Mouse (Mus musculus) MEL (cell line): ENCODE measurements at regions not wholly inside any gene's neighbourhood (a gene's known extent, or its start where the extent isn't known, plus 50 kb on each side); places are given as distances from the start of the nearest gene placed in this dataset.

Source experiments
- DNase-seq: peaks from one replicate; pipeline ENCODE4 v3.0.0; 2011; ENCODE audit warnings: low read depth, low spot score
- H3K27ac ChIP-seq: 2 replicates; pipeline ENCODE4 v1.5.1; 2012; ENCODE audit warnings: low read depth, mild to moderate bottlenecking, control low read depth, low read length, moderate library complexity; ENCODE audit not compliant: control insufficient read depth
- H3K27me3 ChIP-seq, 2 experiments: fragments of 150-350 bp in 1 of 2; sonication (generic) in 1 of 2; 2 replicates each; pipeline ENCODE4 v1.6.1; 2012; ENCODE audit warnings: low read length in 2 of 2, mild to moderate bottlenecking in 2 of 2, improper control_type of control experiment in 1 of 2, moderate library complexity in 1 of 2; ENCODE audit not compliant: insufficient read depth in 2 of 2, control insufficient read depth in 1 of 2
- H3K36me3 ChIP-seq, 2 experiments: 2 replicates each; pipeline ENCODE4 v1.6.1; 2012 to 2014; ENCODE audit warnings: low read length in 2 of 2, improper control_type of control experiment in 1 of 2, inconsistent platforms in 1 of 2, mild to moderate bottlenecking in 1 of 2; ENCODE audit not compliant: insufficient read depth in 2 of 2, control insufficient read depth in 1 of 2
- H3K4me1 ChIP-seq, 2 experiments: fragments of 150-350 bp in 1 of 2; sonication (generic) in 1 of 2; 2 replicates each; pipeline ENCODE4 v1.6.1; 2012; ENCODE audit warnings: low read length in 2 of 2, improper control_type of control experiment in 1 of 2, mild to moderate bottlenecking in 1 of 2; ENCODE audit not compliant: insufficient read depth in 2 of 2, control insufficient read depth in 1 of 2
- H3K4me3 ChIP-seq, 2 experiments: fragments of 150-350 bp in 1 of 2; sonication (generic) in 1 of 2; 2 replicates each; pipeline ENCODE4 v1.5.1; 2012; ENCODE audit warnings: low read depth in 2 of 2, low read length in 2 of 2, mild to moderate bottlenecking in 2 of 2, moderate library complexity in 2 of 2, control low read depth in 1 of 2, improper control_type of control experiment in 1 of 2; ENCODE audit not compliant: control insufficient read depth in 1 of 2, insufficient read depth in 1 of 2
- H3K79me2 ChIP-seq: 2 replicates; pipeline ENCODE4 v1.6.1; 2012; ENCODE audit warnings: mild to moderate bottlenecking, low read length, moderate library complexity; ENCODE audit not compliant: control insufficient read depth, poor library complexity, insufficient read depth
- H3K9ac ChIP-seq: 2 replicates; pipeline ENCODE4 v1.6.1; 2012; ENCODE audit warnings: low read depth, mild to moderate bottlenecking, control low read depth, low read length, moderate library complexity; ENCODE audit not compliant: control insufficient read depth, poor library complexity, severe bottlenecking
- H3K9me3 ChIP-seq: fragments of 150-350 bp; sonication (generic); replicated peaks from 2 replicates; pipeline ENCODE4 v1.6.1; 2012; ENCODE audit warnings: mild to moderate bottlenecking, low read length, improper control_type of control experiment, moderate library complexity; ENCODE audit not compliant: insufficient read depth
- BHLHE40 ChIP-seq: IDR thresholded peaks from 2 replicates; pipeline ENCODE4 v1.6.1; 2012; ENCODE audit warnings: low read depth, mild to moderate bottlenecking, inconsistent platforms, low read length, improper control_type of control experiment, borderline replicate concordance
- CHD1 ChIP-seq: IDR thresholded peaks from 2 replicates; pipeline ENCODE4 v1.6.1; 2012; ENCODE audit warnings: low read depth, mild to moderate bottlenecking, inconsistent platforms, low read length, improper control_type of control experiment
- CHD2 ChIP-seq: IDR thresholded peaks from 2 replicates; pipeline ENCODE4 v1.6.1; 2011; ENCODE audit warnings: low read length, improper control_type of control experiment
- CTCF ChIP-seq, 3 experiments: IDR thresholded peaks in 2 of 3; conservative IDR thresholded peaks in 1 of 3; 2 replicates each; pipeline ENCODE4 v1.5.1; 2011 to 2012; ENCODE audit warnings: low read length in 3 of 3, low read depth in 2 of 3, mild to moderate bottlenecking in 2 of 3, improper control_type of control experiment in 1 of 3, inconsistent platforms in 1 of 3, mixed read lengths in 1 of 3, moderate library complexity in 1 of 3; ENCODE audit not compliant: control insufficient read depth in 1 of 3, insufficient read depth in 1 of 3, poor library complexity in 1 of 3, severe bottlenecking in 1 of 3
- E2F4 ChIP-seq: IDR thresholded peaks from 2 replicates; pipeline ENCODE4 v1.6.1; 2011; ENCODE audit warnings: low read depth, low read length, improper control_type of control experiment, borderline replicate concordance
- ELF1 ChIP-seq: IDR thresholded peaks from 2 replicates; pipeline ENCODE4 v1.6.1; 2014; ENCODE audit warnings: low read depth, mild to moderate bottlenecking, inconsistent platforms, low read length, improper control_type of control experiment, moderate library complexity
- EP300 ChIP-seq, 2 experiments: IDR thresholded peaks; 2 replicates each; pipeline ENCODE4 v1.6.1; 2011; ENCODE audit warnings: improper control_type of control experiment in 2 of 2, low read length in 2 of 2, low read depth in 1 of 2, mild to moderate bottlenecking in 1 of 2
- ETS1 ChIP-seq: IDR thresholded peaks from 2 replicates; pipeline ENCODE4 v1.6.1; 2012; ENCODE audit warnings: low read depth, mild to moderate bottlenecking, inconsistent platforms, low read length, improper control_type of control experiment, moderate library complexity
- GABPA ChIP-seq: IDR thresholded peaks from 2 replicates; pipeline ENCODE4 v1.6.1; 2012; ENCODE audit warnings: low read depth, mild to moderate bottlenecking, inconsistent platforms, low read length, improper control_type of control experiment, moderate library complexity
- GATA1 ChIP-seq: IDR thresholded peaks from 2 replicates; pipeline ENCODE4 v1.6.1; 2011; ENCODE audit warnings: low read depth, low read length, improper control_type of control experiment
- HCFC1 ChIP-seq: IDR thresholded peaks from 2 replicates; pipeline ENCODE4 v1.6.1; 2012; ENCODE audit warnings: low read depth, mild to moderate bottlenecking, inconsistent platforms, low read length, improper control_type of control experiment, moderate library complexity
- JUND ChIP-seq: IDR thresholded peaks from 2 replicates; pipeline ENCODE4 v1.6.1; 2011; ENCODE audit warnings: low read depth, mild to moderate bottlenecking, improper control_type of control experiment, low read length
- MAFK ChIP-seq: IDR thresholded peaks from 2 replicates; pipeline ENCODE4 v1.6.1; 2011; ENCODE audit warnings: low read depth, mild to moderate bottlenecking, low read length, improper control_type of control experiment, borderline replicate concordance
- MEF2A ChIP-seq: IDR thresholded peaks from 2 replicates; pipeline ENCODE4 v1.6.1; 2014; ENCODE audit warnings: low read depth, mild to moderate bottlenecking, inconsistent platforms, low read length, improper control_type of control experiment; ENCODE audit not compliant: poor library complexity, insufficient replicate concordance, severe bottlenecking; ENCODE audit errors: extremely low read depth
- MYB ChIP-seq: IDR thresholded peaks from 2 replicates; pipeline ENCODE4 v1.6.1; 2011; ENCODE audit warnings: mild to moderate bottlenecking, low read depth, low read length, improper control_type of control experiment
- MYC ChIP-seq: IDR thresholded peaks from 2 replicates; pipeline ENCODE4 v1.6.1; 2011; ENCODE audit warnings: low read depth, mild to moderate bottlenecking, low read length, improper control_type of control experiment, moderate library complexity
- NELFE ChIP-seq: IDR thresholded peaks from 2 replicates; pipeline ENCODE4 v1.6.1; 2011; ENCODE audit warnings: low read depth, low read length, improper control_type of control experiment
- NRF1 ChIP-seq: IDR thresholded peaks from 2 replicates; pipeline ENCODE4 v1.6.1; 2014; ENCODE audit warnings: low read depth, mild to moderate bottlenecking, inconsistent platforms, low read length, improper control_type of control experiment, moderate library complexity; ENCODE audit not compliant: poor library complexity, insufficient read depth, severe bottlenecking
- POLR2A ChIP-seq, 2 experiments: IDR thresholded peaks; 2 replicates each; pipeline ENCODE4 v1.6.1; 2011 to 2012; ENCODE audit warnings: low read length in 2 of 2, mild to moderate bottlenecking in 2 of 2, control low read depth in 1 of 2, improper control_type of control experiment in 1 of 2, low read depth in 1 of 2, moderate library complexity in 1 of 2; ENCODE audit not compliant: control insufficient read depth in 1 of 2, insufficient read depth in 1 of 2, poor library complexity in 1 of 2
- POLR2AphosphoS5 ChIP-seq: IDR thresholded peaks from 2 replicates; pipeline ENCODE4 v1.6.1; 2012; ENCODE audit warnings: low read depth, borderline replicate concordance, mild to moderate bottlenecking, inconsistent platforms, low read length, moderate library complexity, mixed read lengths
- SIN3A ChIP-seq: IDR thresholded peaks from 2 replicates; pipeline ENCODE4 v1.6.1; 2012; ENCODE audit warnings: low read length, improper control_type of control experiment, inconsistent platforms
- TAL1 ChIP-seq: IDR thresholded peaks from 2 replicates; pipeline ENCODE4 v1.6.1; 2012; ENCODE audit warnings: mild to moderate bottlenecking, inconsistent platforms, low read length, moderate library complexity, mixed read lengths
- TBP ChIP-seq: IDR thresholded peaks from 2 replicates; pipeline ENCODE4 v1.8.0; 2011; ENCODE audit warnings: low read depth, low read length, improper control_type of control experiment
- TCF12 ChIP-seq: IDR thresholded peaks from 2 replicates; pipeline ENCODE4 v1.6.1; 2014; ENCODE audit warnings: low read depth, mild to moderate bottlenecking, inconsistent platforms, low read length, improper control_type of control experiment, moderate library complexity
- UBTF ChIP-seq: IDR thresholded peaks from 2 replicates; pipeline ENCODE4 v1.6.1; 2012; ENCODE audit warnings: low read depth, mild to moderate bottlenecking, inconsistent platforms, low read length, improper control_type of control experiment, moderate library complexity, borderline replicate concordance; ENCODE audit not compliant: insufficient read depth
- USF2 ChIP-seq, 2 experiments: IDR thresholded peaks; 2 replicates each; pipeline ENCODE4 v1.6.1; 2011 to 2012; ENCODE audit warnings: improper control_type of control experiment in 2 of 2, low read length in 2 of 2, borderline replicate concordance in 1 of 2, inconsistent platforms in 1 of 2, low read depth in 1 of 2, mild to moderate bottlenecking in 1 of 2; ENCODE audit not compliant: insufficient read depth in 1 of 2
- ZC3H11A ChIP-seq: IDR thresholded peaks from 2 replicates; pipeline ENCODE4 v1.6.1; 2012; ENCODE audit warnings: low read depth, mild to moderate bottlenecking, inconsistent platforms, low read length, improper control_type of control experiment
- ZKSCAN1 ChIP-seq: IDR thresholded peaks from 2 replicates; pipeline ENCODE4 v1.6.1; 2012; ENCODE audit warnings: low read depth, mild to moderate bottlenecking, inconsistent platforms, low read length, improper control_type of control experiment, moderate library complexity
- ZMIZ1 ChIP-seq: IDR thresholded peaks from 2 replicates; pipeline ENCODE4 v1.6.1; 2012; ENCODE audit warnings: low read depth, mild to moderate bottlenecking, inconsistent platforms, low read length, improper control_type of control experiment, moderate library complexity
- ZNF384 ChIP-seq: IDR thresholded peaks from 2 replicates; pipeline ENCODE4 v1.6.1; 2012; ENCODE audit warnings: low read depth, mild to moderate bottlenecking, inconsistent platforms, low read length, improper control_type of control experiment

GRCm38 (mm10) chr13:44056716-44057115, 272.1 kb downstream of the Cd83 start:
- no peaks in the 10 kb centered on the region for H3K27me3 ChIP-seq
- H3K4me3 ChIP-seq: no peak overlapping the region
- H3K79me2 ChIP-seq: no peaks in the 10 kb centered on the region
- peaks cover 0 to 12% of the 10 kb centered on the region in 2 experiments; a peak in 2 of 4 replicates for H3K36me3 ChIP-seq
- no peak for DNase-seq
- TF ChIP-seq ZC3H11A: no peak
- TF ChIP-seq ZKSCAN1: no peak
- TF ChIP-seq EP300 (IDR thresholded peaks at IDR 0.05; ENCODE audit: low read depth in 1 of 2, low read length in 2 of 2): no peak
- TF ChIP-seq POLR2AphosphoS5: no peak
- no peak for TF ChIP-seq CTCF (IDR thresholded peaks at IDR 0.05 in 2 of 3, conservative IDR thresholded peaks at IDR 0.05 in 1 of 3; ENCODE audit: control insufficient read depth in 1 of 3, insufficient read depth in 1 of 3, low read depth in 2 of 3, low read length in 3 of 3, poor library complexity in 1 of 3, severe bottlenecking in 1 of 3)
- no peak for TF ChIP-seq NELFE
- no peak for TF ChIP-seq MYC
- TF ChIP-seq GATA1: no peak
- TF ChIP-seq JUND: no peak
- no peak for TF ChIP-seq USF2 (IDR thresholded peaks at IDR 0.05; ENCODE audit: borderline replicate concordance in 1 of 2, insufficient read depth in 1 of 2, low read depth in 1 of 2, low read length in 2 of 2)
- TF ChIP-seq NRF1: no peak
- no peak for TF ChIP-seq ZMIZ1
- no peak for TF ChIP-seq ETS1
- no peak for TF ChIP-seq HCFC1
- no peak for TF ChIP-seq E2F4
- H3K9me3 ChIP-seq: no peaks in the 10 kb centered on the region
- peaks cover 16 to 20% of the 10 kb centered on the region in 2 experiments for H3K4me1 ChIP-seq
- no peak overlapping the region for H3K9ac ChIP-seq
- H3K27ac ChIP-seq: no peak overlapping the region

GRCm38 (mm10) chr13:44057542-44057941, 273.0 kb downstream of the Cd83 start:
- Histone ChIP-seq H3K4me3 (no peak overlapping the region), H3K27me3 (no peaks in the 10 kb centered on the region), H3K36me3 (peaks cover 0 to 12% of the 10 kb centered on the region in 2 experiments; a peak in 2 of 4 replicates), H3K79me2 (no peaks in the 10 kb centered on the region), H3K9ac (no peak overlapping the region), H3K4me1 (peaks cover 16 to 20% of the 10 kb centered on the region in 2 experiments), H3K27ac (no peak overlapping the region), H3K9me3 (no peaks in the 10 kb centered on the region)
- DNase-seq: no peak
- TF ChIP-seq POLR2A (IDR thresholded peaks at IDR 0.05; ENCODE audit: control insufficient read depth in 1 of 2, insufficient read depth in 1 of 2, low read depth in 1 of 2, low read length in 2 of 2, poor library complexity in 1 of 2) (no peak), TAL1 (no peak), ZKSCAN1 (no peak), MYC (no peak), ZMIZ1 (no peak), ELF1 (no peak), HCFC1 (no peak), TCF12 (peak; percentile 65), TBP (no peak), SIN3A (no peak), ZC3H11A (no peak), ZNF384 (no peak), BHLHE40 (no peak), CHD1 (no peak), MYB (no peak), CHD2 (no peak), NELFE (no peak), MAFK (no peak), ETS1 (peak; percentile 51), JUND (no peak), GABPA (no peak), NRF1 (0 out of 2 replicates have a peak, but pooled peaks have one; percentile 20), MEF2A (no peak), UBTF (no peak)
